In the genomic region with DNA sequence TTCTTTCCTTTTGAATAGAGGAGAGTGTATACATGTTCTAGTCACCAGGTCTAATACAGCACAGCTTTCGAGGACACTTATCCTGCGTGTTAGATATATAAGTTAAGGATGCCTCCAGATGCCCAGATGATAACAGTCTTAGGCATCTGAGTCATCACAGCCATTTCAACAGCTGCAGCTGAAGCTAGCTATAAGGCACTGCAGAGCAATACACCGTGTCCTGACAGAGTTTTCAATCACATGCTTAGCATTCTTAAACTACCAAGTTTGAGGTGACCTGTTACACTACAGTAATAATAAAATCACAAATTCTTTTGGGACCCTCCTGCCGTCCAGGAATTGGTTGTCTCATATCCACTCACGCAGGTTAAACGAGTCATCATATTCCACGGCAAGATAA, we compare ENCODE assay signal across 21 mouse cellular contexts.
A peak's percentile ranks its signal among the peaks of the same experiment; 100 is the strongest.
DNase-seq lines count a peak whose midpoint lies in the region; ATAC-seq lines count a peak whose summit lies in the region.
"Had no signal": no experiment of that assay in that cellular context is flagged by ENCODE, and none has a peak within 500 bp of the region (broad histone marks: within the 10 kb centered on the region; RNA-seq: fewer than 3 reads in every experiment).

No protein-coding gene starts in this region.

- 0 out of 2 replicates have a peak overlapping the region, but pooled peaks have one; percentile 0 for H3K4me2 ChIP-seq in heart, embryonic 13.5 days
- H3K4me2 ChIP-seq in heart, embryonic 12.5 days: no peak overlapping the region
- H3K4me2 ChIP-seq: embryonic facial prominence, embryonic 12.5 days; forebrain, embryonic 13.5 days; hindbrain, embryonic 15.5 days had no signal

- ATAC-seq in heart, embryonic 13.5 days (ENCODE audit: extremely low read depth, insufficient number of reproducible peaks, low FRiP score, low TSS enrichment): no peak
- ATAC-seq in heart, embryonic 12.5 days (ENCODE audit: insufficient number of reproducible peaks, low FRiP score): no peak
- ATAC-seq in megakaryocyte progenitor cell, adult 5-6 weeks (replicated peaks; ENCODE audit: poor library complexity): no peak
- ATAC-seq: forebrain, embryonic 13.5 days; intestine, embryonic 16.5 days had no signal

- no peaks in the 10 kb centered on the region for H3K27me3 ChIP-seq in heart, embryonic 13.5 days (replicated peaks)
- no peaks in the 10 kb centered on the region for H3K27me3 ChIP-seq in heart, embryonic 12.5 days (replicated peaks)
- H3K27me3 ChIP-seq: CH12.LX; embryonic facial prominence, embryonic 12.5 days; forebrain, embryonic 13.5 days; hindbrain, embryonic 15.5 days had no signal

- no peak overlapping the region for H3K27ac ChIP-seq in heart, embryonic 13.5 days (replicated peaks)
- no peak overlapping the region for H3K27ac ChIP-seq in heart, embryonic 12.5 days (ENCODE audit: poor library complexity, severe bottlenecking)
- H3K27ac ChIP-seq: embryonic facial prominence, embryonic 12.5 days; forebrain, embryonic 13.5 days; heart, embryonic 10.5 days; hindbrain, embryonic 15.5 days had no signal

- H3K4me1 ChIP-seq in heart, embryonic 13.5 days: peaks cover 32% of the 10 kb centered on the region
- peaks cover 20% of the 10 kb centered on the region for H3K4me1 ChIP-seq in heart, embryonic 12.5 days (replicated peaks)
- H3K4me1 ChIP-seq: embryonic facial prominence, embryonic 12.5 days had no signal

- DNase-seq in 3T3-L1 (ENCODE audit: low read depth, low spot score) (peak; percentile 27), 416B (ENCODE audit: low read depth) (peak; percentile 31)
- peak; percentile 61 for DNase-seq in brain, adult 2 months (ENCODE audit: low read depth, low spot score)
- DNase-seq in lung, postnatal 36 days: no peak
- DNase-seq: adrenal gland, postnatal 10 days; cerebellum, adult 11-12 months; cerebellum, adult 9-10 months; cerebellum, postnatal 36 days; gastrocnemius, postnatal 36 days; heart, adult 11 months; heart, postnatal 36 days; kidney, adult 2 months had no signal

- H3K9me3 ChIP-seq in heart, embryonic 13.5 days: no peaks in the 10 kb centered on the region
- no peaks in the 10 kb centered on the region for H3K9me3 ChIP-seq in heart, embryonic 12.5 days (replicated peaks)
- H3K9me3 ChIP-seq: embryonic facial prominence, embryonic 12.5 days; forebrain, embryonic 13.5 days; heart, embryonic 10.5 days; hindbrain, embryonic 15.5 days had no signal

- H3K36me3 ChIP-seq in heart, embryonic 13.5 days: no peaks in the 10 kb centered on the region
- no peaks in the 10 kb centered on the region for H3K36me3 ChIP-seq in heart, embryonic 12.5 days
- H3K36me3 ChIP-seq: embryonic facial prominence, embryonic 12.5 days; heart, embryonic 10.5 days; hindbrain, embryonic 15.5 days had no signal

- 34% methylated on average over 7 of the region's 7 CpGs for WGBS in heart, embryonic 13.5 days
- WGBS in heart, embryonic 12.5 days: 35% methylated on average over 7 of the region's 7 CpGs

- H3K4me3 ChIP-seq in heart, embryonic 13.5 days: no peak overlapping the region
- no peak overlapping the region for H3K4me3 ChIP-seq in heart, embryonic 12.5 days
- H3K4me3 ChIP-seq: embryonic facial prominence, embryonic 12.5 days; forebrain, embryonic 13.5 days; heart, embryonic 10.5 days; hindbrain, embryonic 15.5 days had no signal

- H3K9ac ChIP-seq in heart, embryonic 13.5 days: no peak overlapping the region
- H3K9ac ChIP-seq in heart, embryonic 12.5 days: no peak overlapping the region
- H3K9ac ChIP-seq: embryonic facial prominence, embryonic 12.5 days; forebrain, embryonic 13.5 days; hindbrain, embryonic 15.5 days had no signal
